Mouse (Mus musculus): Measurements from ENCODE around the gene Clstn1. TPM values are rescaled to one million over a fixed set of nuclear protein-coding genes. Genes with fewer than 3 reads are reported as not detected.

Gene Clstn1
- total RNA-seq (2014; rRNA removed) (552 and 565 TPM in 2 replicates), polyA plus RNA-seq (2015; fragmentation: Nextera tagmentation; extraction: Ambion mirVana) (196 and 209 TPM in 2 replicates)

GRCm38 (mm10) chr4:149586044-149586782 is at the start of gene Clstn1:
Gene Clstn1 (plus strand): TSS chr4:149586468.
- Histone ChIP-seq H3K4me3 (ENCODE audit: low read depth, low read length) (peak within 1 kb of the TSS; percentile 93), H3K4me1 (ENCODE audit: insufficient read depth, low read length) (peaks cover 4% of the 10 kb centered on the region; the same call in 1 of the 2 replicates), H3K27me3 (ENCODE audit: insufficient read depth, low read length) (no peaks in the 10 kb centered on the region), H3K36me3 (ENCODE audit: insufficient read depth, low read length) (no peaks in the 10 kb centered on the region), H3K27ac (ENCODE audit: low read depth, low read length) (peak within 1 kb of the TSS; percentile 88), H3K9me3 (ENCODE audit: low read length) (no peaks in the 10 kb centered on the region), H3K4me2 (ENCODE audit: low read depth, low read length, poor library complexity, severe bottlenecking) (peak within 1 kb of the TSS; percentile 95), H3K9ac (replicated peaks; ENCODE audit: low read length, poor library complexity, severe bottlenecking) (peak within 1 kb of the TSS; percentile 94)
- DNase-seq (ENCODE audit: low spot score) (peak; percentile 87), ATAC-seq (ENCODE audit: low FRiP score) (peak; percentile 83)
- under 1% methylated on average over 63 of the region's 103 CpGs for WGBS
- TF ChIP-seq CTCF (IDR thresholded peaks at IDR 0.05), result no peak

- ATAC-seq (ENCODE audit: low FRiP score) (no peak; the same call in 1 of the 2 replicates), DNase-seq (ENCODE audit: low spot score) (no peak)
- TF ChIP-seq CTCF (IDR thresholded peaks at IDR 0.05), result no peak
- Histone ChIP-seq H3K27ac (ENCODE audit: low read depth, low read length) (no peak overlapping the region), H3K27me3 (ENCODE audit: insufficient read depth, low read length) (no peaks in the 10 kb centered on the region), H3K9ac (replicated peaks; ENCODE audit: low read length, poor library complexity, severe bottlenecking) (no peak overlapping the region), H3K9me3 (ENCODE audit: low read length) (no peaks in the 10 kb centered on the region), H3K4me2 (ENCODE audit: low read depth, low read length, poor library complexity, severe bottlenecking) (no peak overlapping the region), H3K4me3 (ENCODE audit: low read depth, low read length) (no peak overlapping the region), H3K36me3 (ENCODE audit: insufficient read depth, low read length) (no peaks in the 10 kb centered on the region), H3K4me1 (ENCODE audit: insufficient read depth, low read length) (no peaks in the 10 kb centered on the region)
- 81% methylated on average over 8 of the region's 8 CpGs for WGBS
Measured at GRCm38 (mm10) chr4:149539441-149539840, 46.8 kb upstream of the Clstn1 start.

- Histone ChIP-seq H3K27ac (ENCODE audit: low read depth, low read length) (no peak overlapping the region), H3K27me3 (ENCODE audit: insufficient read depth, low read length) (no peaks in the 10 kb centered on the region), H3K36me3 (ENCODE audit: insufficient read depth, low read length) (peaks cover 16% of the 10 kb centered on the region), H3K4me3 (ENCODE audit: low read depth, low read length) (no peak overlapping the region), H3K4me1 (ENCODE audit: insufficient read depth, low read length) (no peaks in the 10 kb centered on the region), H3K9ac (replicated peaks; ENCODE audit: low read length, poor library complexity, severe bottlenecking) (no peak overlapping the region), H3K9me3 (ENCODE audit: low read length) (no peaks in the 10 kb centered on the region), H3K4me2 (ENCODE audit: low read depth, low read length, poor library complexity, severe bottlenecking) (no peak overlapping the region)
- 56% methylated on average over 5 of the region's 5 CpGs for WGBS
- DNase-seq (ENCODE audit: low spot score), result no peak
- no peak for ATAC-seq (ENCODE audit: low FRiP score)
- no peak for TF ChIP-seq CTCF (IDR thresholded peaks at IDR 0.05)
Measured at GRCm38 (mm10) chr4:149541935-149542334, 44.3 kb upstream of the Clstn1 start.

- DNase-seq (ENCODE audit: low spot score) (no peak), ATAC-seq (ENCODE audit: low FRiP score) (no peak)
- Histone ChIP-seq H3K4me2 (ENCODE audit: low read depth, low read length, poor library complexity, severe bottlenecking) (no peak overlapping the region), H3K27me3 (ENCODE audit: insufficient read depth, low read length) (no peaks in the 10 kb centered on the region), H3K9ac (replicated peaks; ENCODE audit: low read length, poor library complexity, severe bottlenecking) (no peak overlapping the region), H3K9me3 (ENCODE audit: low read length) (no peaks in the 10 kb centered on the region), H3K27ac (ENCODE audit: low read depth, low read length) (no peak overlapping the region), H3K36me3 (ENCODE audit: insufficient read depth, low read length) (peaks cover 17% of the 10 kb centered on the region), H3K4me1 (ENCODE audit: insufficient read depth, low read length) (no peaks in the 10 kb centered on the region), H3K4me3 (ENCODE audit: low read depth, low read length) (no peak overlapping the region)
- TF ChIP-seq CTCF (IDR thresholded peaks at IDR 0.05), result no peak
- 76% methylated on average over 12 of the region's 12 CpGs for WGBS
Measured at GRCm38 (mm10) chr4:149542431-149542830, 43.8 kb upstream of the Clstn1 start.

GRCm38 (mm10) chr4:149542927-149543553 is 43.2 kb upstream of the Clstn1 start:
- peak; percentile 97 for TF ChIP-seq CTCF (IDR thresholded peaks at IDR 0.05)
- H3K4me3 ChIP-seq (ENCODE audit: low read depth, low read length), result no peak overlapping the region
- H3K9me3 ChIP-seq (ENCODE audit: low read length), result no peaks in the 10 kb centered on the region
- no peaks in the 10 kb centered on the region for H3K27me3 ChIP-seq (ENCODE audit: insufficient read depth, low read length)
- H3K4me1 ChIP-seq (ENCODE audit: insufficient read depth, low read length), result no peaks in the 10 kb centered on the region
- no peak overlapping the region for H3K27ac ChIP-seq (ENCODE audit: low read depth, low read length)
- 41% methylated on average over 10 of the region's 10 CpGs for WGBS
- H3K9ac ChIP-seq (replicated peaks; ENCODE audit: low read length, poor library complexity, severe bottlenecking), result no peak overlapping the region
- H3K36me3 ChIP-seq (ENCODE audit: insufficient read depth, low read length), result peaks cover 17% of the 10 kb centered on the region
- peak; percentile 91 for DNase-seq (ENCODE audit: low spot score)
- ATAC-seq (ENCODE audit: low FRiP score), result no peak
- H3K4me2 ChIP-seq (ENCODE audit: low read depth, low read length, poor library complexity, severe bottlenecking), result no peak overlapping the region

- Histone ChIP-seq H3K9ac (replicated peaks; ENCODE audit: low read length, poor library complexity, severe bottlenecking) (no peak overlapping the region), H3K9me3 (ENCODE audit: low read length) (no peaks in the 10 kb centered on the region), H3K27ac (ENCODE audit: low read depth, low read length) (no peak overlapping the region), H3K4me2 (ENCODE audit: low read depth, low read length, poor library complexity, severe bottlenecking) (no peak overlapping the region), H3K4me3 (ENCODE audit: low read depth, low read length) (no peak overlapping the region), H3K27me3 (ENCODE audit: insufficient read depth, low read length) (no peaks in the 10 kb centered on the region), H3K4me1 (ENCODE audit: insufficient read depth, low read length) (no peaks in the 10 kb centered on the region), H3K36me3 (ENCODE audit: insufficient read depth, low read length) (peaks cover 21% of the 10 kb centered on the region)
- ATAC-seq (ENCODE audit: low FRiP score) (no peak), DNase-seq (ENCODE audit: low spot score) (no peak)
- TF ChIP-seq CTCF (IDR thresholded peaks at IDR 0.05), result no peak
- WGBS, result 90% methylated on average over 8 of the region's 8 CpGs
Measured at GRCm38 (mm10) chr4:149544892-149545291, 41.4 kb upstream of the Clstn1 start.

Measured in midbrain, postnatal 0 days (tissue).